Mouse (Mus musculus): ENCODE results near the gene March6.

DNA sequence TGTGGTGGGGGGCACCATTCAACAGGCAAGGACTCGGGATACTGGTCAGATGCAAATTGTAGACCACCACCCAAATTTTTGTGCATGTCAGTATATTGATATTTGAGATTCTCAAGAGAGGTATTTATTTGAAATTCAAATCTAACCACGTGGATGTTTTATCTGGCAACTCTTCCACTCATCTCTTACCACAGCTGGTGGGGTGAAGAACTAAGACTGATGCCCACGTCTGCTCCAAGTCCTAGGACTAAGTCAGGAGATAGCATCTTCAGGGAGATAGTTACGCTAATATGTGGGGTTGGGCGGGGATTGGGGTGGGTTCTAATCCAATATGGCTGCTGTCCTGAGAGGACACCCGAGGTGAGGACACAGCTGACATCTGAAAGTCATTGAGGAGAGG lies 118.4 kb downstream of the March6 start:
- TF ChIP-seq CTCF (IDR thresholded peaks at IDR 0.05; ENCODE audit: low read depth, low read length): no peak
- TF ChIP-seq POLR2A (IDR thresholded peaks at IDR 0.05; ENCODE audit: extremely low read depth, insufficient read depth, low read length): no peak

All from liver, adult 2 months (tissue).